Mouse (Mus musculus): ENCODE measurements around the gene Foxa3.

Gene Foxa3

GRCm38 (mm10) chr7:19000421-19000820, 22.9 kb downstream of the Foxa3 start:
- DNase-seq (ENCODE audit: low spot score) = no peak

- no peak for DNase-seq (ENCODE audit: low spot score)
These were observed 24.5 kb downstream of the Foxa3 start for GRCm38 (mm10) chr7:18998835-18999234.

DNA sequence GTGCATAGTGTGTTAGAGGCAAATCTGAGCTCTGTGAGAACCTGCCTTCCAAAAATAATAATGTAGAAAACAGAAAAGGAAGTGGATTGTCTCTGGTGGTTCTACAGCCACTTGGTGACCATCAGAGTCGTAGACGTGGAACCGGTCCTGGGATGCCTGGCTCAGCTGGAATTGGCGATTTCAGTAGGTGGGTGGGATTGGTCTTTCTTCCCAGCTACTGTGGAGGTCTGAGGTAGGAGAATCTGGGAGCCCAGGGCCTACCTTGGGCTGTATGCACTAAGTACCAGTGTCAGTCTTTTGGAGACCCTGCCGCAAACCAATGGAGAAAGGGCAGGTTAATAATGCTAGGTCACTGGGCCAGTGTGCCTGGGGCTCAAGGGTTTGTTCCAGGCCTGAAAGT, 30.3 kb downstream of the Foxa3 start:
- no peak for DNase-seq (ENCODE audit: low spot score)

DNA sequence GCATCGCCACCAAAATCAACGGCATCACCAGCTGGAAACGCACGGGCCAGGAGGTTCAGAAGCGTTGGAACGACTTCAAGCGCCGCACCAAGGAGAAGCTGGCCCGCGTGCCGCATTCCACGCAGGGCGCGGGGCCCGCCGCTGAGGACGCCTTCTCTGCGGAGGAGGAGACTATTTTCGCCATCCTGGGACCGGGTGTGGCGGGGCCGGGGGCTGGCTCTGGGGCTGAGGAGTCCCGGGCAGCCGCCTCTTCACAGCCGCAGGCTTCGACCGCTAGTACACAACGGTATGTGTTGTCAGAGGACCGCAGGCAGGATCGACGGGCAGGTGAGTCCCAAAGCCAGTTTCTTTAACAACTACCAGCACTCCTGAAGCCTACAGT, 31.1 kb downstream of the Foxa3 start:
- peak; percentile 35 for DNase-seq (ENCODE audit: low spot score)

DNA sequence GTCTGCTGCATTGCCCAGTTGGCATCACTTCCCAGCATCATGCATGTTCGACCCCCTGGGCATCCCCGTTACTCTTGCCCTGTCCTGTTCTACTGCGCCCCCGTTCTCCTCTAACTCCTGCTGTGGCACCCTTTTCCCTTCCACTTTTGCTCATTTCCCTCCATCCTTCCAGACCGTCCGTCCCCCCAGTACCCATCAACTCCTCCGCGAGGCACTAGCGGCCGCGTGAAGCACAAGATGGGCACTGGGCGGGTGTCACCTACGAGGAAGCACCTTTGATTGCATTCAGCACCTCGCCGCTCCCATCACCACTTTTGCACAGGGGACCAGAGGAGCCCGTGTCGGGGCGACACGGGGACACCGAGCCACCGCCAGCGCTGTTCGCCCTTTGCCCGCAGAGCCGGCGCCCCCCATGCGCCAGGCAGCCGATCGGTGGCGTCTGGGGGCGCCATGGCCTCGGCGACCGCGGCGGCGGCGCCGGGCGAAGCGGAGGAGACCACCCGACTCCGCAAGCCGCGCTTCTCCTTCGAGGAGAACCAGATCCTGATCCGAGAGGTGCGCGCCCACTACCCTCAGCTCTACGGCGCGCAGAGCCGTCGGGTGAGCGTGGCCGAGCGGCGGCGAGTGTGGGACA, 31.6 kb downstream of the Foxa3 start:
- DNase-seq (ENCODE audit: low spot score) = no peak

GRCm38 (mm10) chr7:18990601-18991295, 32.6 kb downstream of the Foxa3 start, which contains the start of gene Mypop:
Mypop (plus strand) TSS chr7:18991245.
- DNase-seq (ENCODE audit: low spot score) = peak; percentile 100

GRCm38 (mm10) chr7:18989995-18990394, 33.3 kb downstream of the Foxa3 start:
- DNase-seq (ENCODE audit: low spot score) = no peak

DNA sequence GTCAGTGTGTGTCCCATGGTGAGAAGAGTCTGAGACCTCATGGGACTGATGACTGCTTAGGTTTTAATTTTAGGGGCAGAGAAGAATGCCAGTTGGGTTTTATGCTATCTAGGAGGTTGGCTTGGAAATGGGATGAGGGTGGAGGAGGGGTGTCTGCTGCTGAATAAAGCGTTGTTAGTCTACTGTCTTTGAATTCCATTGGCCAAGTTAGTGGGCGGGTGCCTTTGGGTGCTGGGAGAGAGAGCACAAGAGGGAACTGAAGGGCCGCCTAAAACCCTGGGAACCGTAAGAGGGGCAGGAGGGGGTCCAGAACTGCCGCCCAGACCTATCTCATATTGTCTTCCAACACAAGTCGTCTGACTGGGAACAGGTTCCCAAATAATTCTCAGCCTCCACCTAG, 34.6 kb downstream of the Foxa3 start:
- no peak for DNase-seq (ENCODE audit: low spot score)

GRCm38 (mm10) chr7:18987747-18988146, 35.6 kb downstream of the Foxa3 start:
- no peak for DNase-seq (ENCODE audit: low spot score)

GRCm38 (mm10) chr7:18987100-18987499, 36.2 kb downstream of the Foxa3 start, which contains the start of gene Nanos2:
Nanos2 (plus strand) TSS chr7:18987400.
- no peak for DNase-seq (ENCODE audit: low spot score)

GRCm38 (mm10) chr7:18986503-18986902, 36.8 kb downstream of the Foxa3 start:
- no peak for DNase-seq (ENCODE audit: low spot score)

DNA sequence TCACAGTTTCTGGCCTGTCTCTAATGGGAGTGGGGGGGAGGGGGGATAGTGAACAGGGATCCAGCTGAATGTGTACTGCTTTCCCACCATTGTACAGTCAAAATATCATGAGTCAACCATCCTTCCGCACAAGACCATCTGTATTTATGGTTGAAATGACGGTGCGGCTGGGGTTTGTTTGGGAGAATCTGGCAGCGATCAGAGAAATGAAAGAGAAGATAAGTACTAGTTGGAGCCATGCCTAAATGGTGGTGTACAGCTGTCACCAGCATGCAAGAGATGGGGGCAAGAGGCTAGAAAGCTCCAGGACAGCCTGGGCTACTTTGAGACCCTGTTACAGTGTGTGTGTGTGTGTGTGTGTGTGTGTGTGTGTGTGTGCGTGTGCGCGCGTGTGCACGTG, 45.0 kb downstream of the Foxa3 start:
- no peak for DNase-seq (ENCODE audit: low spot score)

DNA sequence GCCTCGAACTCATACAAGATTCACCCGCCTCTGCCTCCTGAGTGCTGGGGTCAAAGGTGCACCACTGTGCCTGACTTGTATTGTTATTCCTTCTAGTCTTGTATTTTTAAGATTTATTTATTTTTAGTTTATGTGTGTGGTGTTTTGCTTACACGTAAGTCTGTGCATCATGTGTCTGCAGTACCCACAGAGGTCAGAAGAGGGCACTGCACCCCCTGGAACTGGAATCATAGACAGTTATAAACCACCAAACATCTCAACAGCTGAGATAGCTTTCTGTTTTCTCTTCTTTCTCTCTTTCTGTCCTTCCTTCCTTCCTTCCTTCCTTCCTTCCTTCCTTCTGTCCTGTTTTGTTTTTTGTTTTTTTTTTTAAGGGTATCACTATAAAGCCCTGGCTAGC, 52.4 kb downstream of the Foxa3 start:
- DNase-seq (ENCODE audit: low spot score) = no peak

- DNase-seq (ENCODE audit: low spot score) = no peak
These were observed 55.7 kb downstream of the Foxa3 start for GRCm38 (mm10) chr7:18967603-18968002.

DNA sequence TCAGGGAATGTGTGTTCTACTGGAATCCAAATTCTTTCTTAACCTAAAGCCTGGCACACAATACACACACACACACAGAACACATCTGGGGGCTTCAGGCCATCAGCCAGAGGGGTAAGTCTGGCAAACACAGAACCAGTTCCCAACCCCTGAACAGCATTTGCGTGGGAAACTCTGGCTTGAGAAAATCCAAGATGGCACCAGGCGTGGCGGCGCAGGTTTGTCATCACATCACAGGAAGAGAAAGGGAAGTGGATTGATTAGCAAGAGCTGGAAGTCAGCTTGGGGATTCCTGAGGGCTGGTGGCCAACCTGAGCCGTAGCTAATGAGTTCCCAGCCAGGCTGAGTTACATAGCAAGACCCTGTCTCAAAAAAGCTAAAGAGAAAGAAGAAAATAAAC, 58.0 kb downstream of the Foxa3 start:
- no peak for DNase-seq (ENCODE audit: low spot score)

GRCm38 (mm10) chr7:18963294-18963843, 60.0 kb downstream of the Foxa3 start:
- no peak for DNase-seq (ENCODE audit: low spot score)

Measured in urinary bladder, postnatal 14 days (tissue).